Mouse (Mus musculus): ENCODE data around the gene Nipa2.
"Not testable (repeated sequence)": the region's sequence is repeated elsewhere in the genome, so short reads cannot be mapped to it uniquely, and the experiment has no call there.

Gene Nipa2

GRCm38 (mm10) chr7:55956054-55956453 is 6.2 kb downstream of the Nipa2 start:
- no peak for DNase-seq (ENCODE audit: extremely low read depth, insufficient read length, low spot score)

GRCm38 (mm10) chr7:55938341-55938740 is 23.9 kb downstream of the Nipa2 start:
- no peak for DNase-seq (ENCODE audit: extremely low read depth, insufficient read length, low spot score)

GRCm38 (mm10) chr7:55935025-55935424 is 27.3 kb downstream of the Nipa2 start:
- DNase-seq (ENCODE audit: extremely low read depth, insufficient read length, low spot score), result no peak

GRCm38 (mm10) chr7:55928649-55929048 is 33.6 kb downstream of the Nipa2 start:
- DNase-seq (ENCODE audit: extremely low read depth, insufficient read length, low spot score), result no peak

GRCm38 (mm10) chr7:55927262-55927661 is 35.0 kb downstream of the Nipa2 start:
- DNase-seq (ENCODE audit: extremely low read depth, insufficient read length, low spot score), result no peak

GRCm38 (mm10) chr7:55918365-55918764 is 43.9 kb downstream of the Nipa2 start:
- DNase-seq (ENCODE audit: extremely low read depth, insufficient read length, low spot score), result not testable (repeated sequence)

- DNase-seq (ENCODE audit: extremely low read depth, insufficient read length, low spot score), result no peak
Observed at GRCm38 (mm10) chr7:55912118-55912517, 50.2 kb downstream of the Nipa2 start.

GRCm38 (mm10) chr7:55911371-55911770 is 50.9 kb downstream of the Nipa2 start:
- no peak for DNase-seq (ENCODE audit: extremely low read depth, insufficient read length, low spot score)

GRCm38 (mm10) chr7:55910356-55910755 is 51.9 kb downstream of the Nipa2 start:
- DNase-seq (ENCODE audit: extremely low read depth, insufficient read length, low spot score), result no peak

GRCm38 (mm10) chr7:55909519-55909918 is 52.8 kb downstream of the Nipa2 start:
- DNase-seq (ENCODE audit: extremely low read depth, insufficient read length, low spot score), result no peak

GRCm38 (mm10) chr7:55905449-55905848 is 56.8 kb downstream of the Nipa2 start:
- DNase-seq (ENCODE audit: extremely low read depth, insufficient read length, low spot score), result no peak

- DNase-seq (ENCODE audit: extremely low read depth, insufficient read length, low spot score), result no peak
Observed at GRCm38 (mm10) chr7:55903766-55904165, 58.5 kb downstream of the Nipa2 start.

- no peak for DNase-seq (ENCODE audit: extremely low read depth, insufficient read length, low spot score)
Observed at GRCm38 (mm10) chr7:55891797-55892196, 70.5 kb downstream of the Nipa2 start.

- DNase-seq (ENCODE audit: extremely low read depth, insufficient read length, low spot score), result no peak
Observed at GRCm38 (mm10) chr7:55890731-55891130, 71.5 kb downstream of the Nipa2 start.

- no peak for DNase-seq (ENCODE audit: extremely low read depth, insufficient read length, low spot score)
Observed at GRCm38 (mm10) chr7:55889996-55890395, 72.3 kb downstream of the Nipa2 start.

- no peak for DNase-seq (ENCODE audit: extremely low read depth, insufficient read length, low spot score)
Observed at GRCm38 (mm10) chr7:55888603-55889002, 73.7 kb downstream of the Nipa2 start.
